Mouse (Mus musculus) B cell, adult 2 months (primary cell): ENCODE data around the gene Fbf1.

Experiments
- DNase-seq, 2 experiments: peaks; one replicate each; pipeline ENCODE4 v3.0.0; 2022

Gene Fbf1

DNA sequence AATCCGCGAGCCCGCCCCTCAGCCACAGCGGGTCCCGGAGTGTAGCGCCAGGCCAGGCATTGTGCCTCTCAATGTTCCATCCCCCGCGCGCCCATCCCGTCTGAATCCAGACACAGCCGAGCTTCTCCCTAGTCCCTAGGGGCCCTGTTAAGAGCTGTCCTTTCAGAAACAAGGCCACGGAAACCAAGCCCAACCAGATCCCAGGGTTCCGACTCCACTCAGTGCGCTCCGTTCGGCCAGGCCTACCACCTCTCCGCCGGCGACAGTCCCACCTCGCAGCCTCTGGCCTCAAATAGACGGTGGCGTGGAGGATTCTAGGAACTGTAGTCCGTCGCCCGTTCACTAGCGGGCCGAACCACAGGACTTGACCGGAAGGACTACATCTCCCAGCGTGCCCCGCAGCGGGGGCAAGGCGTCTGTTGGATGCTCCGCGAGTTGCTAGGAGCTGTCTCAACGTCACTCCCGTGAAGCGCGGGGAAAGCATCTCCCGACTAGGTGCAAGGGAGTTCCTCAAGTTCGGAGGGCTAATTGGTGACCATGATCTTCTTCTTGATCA, at the start of gene Fbf1:
Gene Fbf1, minus strand, starts transcription at position 283 of the 556 bp plus-strand sequence.
- peak; percentile 94 to 96 for DNase-seq

DNA sequence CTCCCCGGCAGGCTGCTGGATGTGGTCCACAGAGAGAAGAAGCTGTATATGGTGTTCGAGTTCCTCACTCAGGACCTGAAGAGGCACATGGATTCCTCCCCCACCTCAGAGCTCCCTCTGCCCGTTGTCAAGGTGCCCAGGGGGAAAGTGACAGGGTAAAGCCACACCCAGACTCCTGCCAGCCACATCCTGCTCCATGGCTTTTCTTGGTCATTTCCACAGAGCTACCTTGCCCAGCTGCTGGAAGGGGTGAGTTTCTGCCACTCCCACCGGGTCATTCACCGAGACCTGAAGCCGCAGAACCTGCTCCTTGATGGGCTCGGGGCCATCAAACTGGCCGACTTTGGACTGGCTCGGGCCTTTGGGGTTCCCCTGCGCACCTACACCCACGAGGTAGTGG, 48.6 kb upstream of the Fbf1 start:
- no peak for DNase-seq

DNA sequence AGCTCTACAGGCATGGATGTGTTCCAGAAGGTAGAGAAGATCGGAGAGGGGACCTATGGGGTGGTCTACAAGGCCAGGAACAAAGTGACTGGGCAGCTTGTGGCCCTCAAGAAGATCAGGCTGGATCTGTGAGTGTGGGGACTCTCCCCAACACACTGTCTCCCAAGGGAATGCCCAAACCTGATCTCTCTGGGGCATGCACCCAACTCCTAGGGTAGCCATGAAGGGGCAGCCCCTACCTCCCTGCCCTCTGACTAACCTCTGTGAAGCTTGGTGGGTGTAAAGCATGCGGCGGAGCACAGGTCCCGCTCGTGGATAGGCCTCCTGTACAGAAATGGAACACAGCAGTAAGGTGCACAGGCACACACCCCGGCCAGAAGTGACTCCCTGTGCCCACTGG, 48.0 kb upstream of the Fbf1 start:
- no peak for DNase-seq

DNA sequence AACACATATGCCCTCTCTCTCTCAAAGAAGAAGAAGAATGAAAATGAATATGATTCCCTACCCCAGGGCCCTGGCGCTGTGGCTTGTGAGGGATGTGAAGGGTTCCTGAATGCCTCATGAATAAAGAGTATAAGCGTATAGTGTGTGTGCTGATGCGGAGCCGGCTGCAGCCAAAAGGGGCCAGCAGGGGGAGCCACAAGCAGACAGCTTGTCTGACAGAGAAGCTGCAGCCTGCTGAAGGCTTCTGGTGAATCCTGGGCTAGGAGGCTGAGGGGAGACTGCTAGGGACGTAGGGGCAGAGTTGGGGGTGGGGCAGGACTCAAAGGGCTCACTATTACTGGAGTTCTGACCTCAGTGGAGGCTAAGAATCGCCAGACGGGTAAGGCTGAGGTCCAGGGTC, 47.2 kb upstream of the Fbf1 start:
- peak; percentile 50 to 60 for DNase-seq

- DNase-seq: no peak
Observed at GRCm38 (mm10) chr11:116213877-116214510, 46.0 kb upstream of the Fbf1 start.

GRCm38 (mm10) chr11:116212847-116213246, 44.9 kb upstream of the Fbf1 start:
- DNase-seq: no peak

DNA sequence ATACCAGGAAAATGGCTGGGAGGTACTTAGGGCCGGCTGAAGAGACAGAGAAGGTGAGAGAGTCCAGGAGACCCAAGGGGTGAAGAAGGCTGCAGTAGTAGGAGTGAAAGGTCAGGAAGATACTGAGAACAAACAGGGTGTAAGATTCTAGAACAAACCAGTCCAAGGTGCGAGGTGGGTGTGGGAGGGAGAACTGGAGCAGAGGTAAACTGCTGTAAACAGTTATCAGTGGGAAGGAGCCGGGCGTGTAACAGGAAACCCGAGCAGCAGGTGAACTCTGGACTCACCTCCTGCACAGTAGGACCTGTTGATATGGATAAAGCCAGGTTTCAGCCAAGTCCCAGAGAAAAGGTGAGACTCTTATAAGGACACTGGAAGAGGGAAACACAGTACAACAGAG, 42.7 kb upstream of the Fbf1 start:
- no peak for DNase-seq

DNA sequence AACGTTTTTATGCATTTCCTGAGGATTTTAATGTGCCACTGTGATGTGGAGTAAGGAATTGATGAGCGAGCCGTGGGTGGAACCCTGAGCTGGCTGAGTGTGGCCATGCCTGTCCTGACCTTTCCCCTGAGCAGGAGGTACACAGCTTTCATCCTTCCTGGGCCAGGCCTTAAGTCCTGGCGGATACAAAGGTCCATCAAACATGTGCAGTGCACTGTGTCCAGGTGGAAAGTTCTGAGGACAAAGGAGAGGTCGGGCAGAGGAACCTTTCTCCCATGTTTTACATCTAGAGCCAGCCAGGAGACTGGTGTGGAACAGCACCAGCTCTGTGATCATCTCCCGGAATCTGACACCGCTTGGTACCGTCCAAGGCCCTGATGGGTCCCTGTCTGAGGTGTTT, 41.3 kb upstream of the Fbf1 start:
- no peak for DNase-seq

DNA sequence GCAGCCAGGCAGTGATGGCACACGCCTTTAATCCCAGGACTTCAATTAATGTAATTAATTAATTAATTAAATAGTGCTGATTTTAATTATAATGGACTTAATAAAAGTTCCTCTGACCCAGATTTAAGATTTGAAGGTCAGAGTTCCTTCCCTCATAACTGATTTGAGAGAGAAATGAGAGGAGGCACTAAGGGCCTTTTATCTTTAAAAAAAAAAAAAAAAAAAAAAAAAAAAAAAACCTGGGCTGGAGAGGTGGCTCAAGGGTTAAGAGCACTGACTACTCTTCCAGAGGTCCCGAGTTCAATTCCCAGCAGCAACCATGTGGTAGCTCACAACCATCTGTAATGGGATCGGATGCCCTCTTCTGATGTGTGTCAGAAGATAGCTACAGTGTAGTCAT, 40.7 kb upstream of the Fbf1 start:
- DNase-seq: no peak

DNA sequence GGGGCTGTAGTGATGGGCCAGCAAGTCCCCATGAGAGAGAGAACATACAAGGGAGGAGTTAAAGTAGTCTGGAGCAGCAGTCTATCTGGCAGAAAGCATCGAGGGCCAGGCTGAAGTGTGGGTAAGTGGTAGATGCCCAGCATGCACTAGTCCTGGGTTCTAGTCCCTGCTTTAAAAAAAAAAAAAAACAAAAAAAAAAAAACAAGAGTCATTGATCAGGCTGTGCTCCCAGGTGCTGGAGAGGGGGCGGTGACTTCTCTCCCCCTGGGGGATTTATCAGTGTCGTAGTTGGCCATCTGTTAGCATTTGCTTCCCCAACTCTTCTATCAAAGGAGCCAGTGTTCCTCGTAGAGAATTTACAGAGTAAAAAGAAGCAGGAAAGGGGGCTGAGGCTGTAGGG, 38.7 kb upstream of the Fbf1 start:
- no peak for DNase-seq

- DNase-seq: no peak
Observed at GRCm38 (mm10) chr11:116203150-116203549, 35.2 kb upstream of the Fbf1 start.

- DNase-seq: no peak
Observed at GRCm38 (mm10) chr11:116201151-116201550, 33.2 kb upstream of the Fbf1 start.

- peak; percentile 89 to 93 for DNase-seq
Observed at GRCm38 (mm10) chr11:116198639-116199531, 30.9 kb upstream of the Fbf1 start, which contains the start of the genes Ten1 and Acox1. Ten1 (plus strand) TSS chr11:116198855. Acox1 (minus strand) TSS chr11:116199045.

GRCm38 (mm10) chr11:116198132-116198531, 30.2 kb upstream of the Fbf1 start:
- DNase-seq: no peak

- DNase-seq: no peak
Observed at GRCm38 (mm10) chr11:116197584-116197906, 29.6 kb upstream of the Fbf1 start.

DNA sequence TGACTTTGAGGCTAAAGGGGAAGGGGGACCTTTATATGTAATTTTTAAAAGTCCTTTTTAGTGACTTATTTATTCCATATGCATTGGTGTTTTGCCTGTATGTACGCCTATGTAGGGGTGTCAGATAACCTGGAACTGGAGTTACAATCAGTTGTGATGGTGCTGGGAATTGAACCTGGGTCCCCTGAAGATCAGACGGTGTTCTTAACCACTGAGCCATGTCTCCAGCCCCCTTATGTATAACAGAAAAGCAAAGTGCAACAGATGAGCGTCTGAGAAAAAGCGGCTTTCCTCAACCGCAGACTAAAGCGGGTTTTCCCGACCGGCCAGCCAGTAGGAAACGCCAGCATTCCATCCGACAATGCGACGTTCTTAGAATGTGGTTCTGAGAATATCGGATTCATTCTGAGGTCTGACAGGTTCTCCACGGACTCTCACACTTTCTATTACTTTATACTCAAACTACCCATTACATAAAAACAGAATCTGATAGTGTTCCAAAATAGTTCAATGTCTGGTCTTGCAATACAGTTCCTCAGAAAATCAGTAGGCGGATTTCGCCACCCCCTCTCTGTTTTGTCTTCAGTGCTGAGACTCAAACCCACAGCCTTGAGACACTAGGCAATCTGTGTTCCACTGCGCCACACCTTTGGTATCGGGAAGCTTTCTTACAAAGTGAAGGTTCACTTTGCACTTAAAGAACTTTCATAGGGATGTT, 29.1 kb upstream of the Fbf1 start:
- DNase-seq: no peak

GRCm38 (mm10) chr11:116196336-116196735, 28.4 kb upstream of the Fbf1 start:
- DNase-seq: no peak

DNA sequence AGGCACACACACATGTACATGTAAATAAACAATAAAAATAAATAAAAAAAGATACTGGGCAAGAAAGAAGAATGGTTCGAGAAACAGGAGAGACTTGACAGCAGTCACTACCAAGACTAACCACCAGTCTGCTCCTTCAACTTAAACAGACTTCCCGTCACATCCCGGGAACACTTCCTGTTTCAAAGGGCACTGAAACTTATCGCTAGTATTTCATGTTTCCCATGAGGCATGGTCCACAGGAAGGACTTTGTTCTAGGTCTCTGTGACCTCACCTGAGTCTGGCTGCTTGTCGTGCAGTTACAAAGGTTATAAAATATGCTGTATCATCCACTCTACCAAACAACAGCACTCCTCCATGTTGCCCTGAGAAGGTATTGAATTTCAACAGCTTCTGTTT, 27.3 kb upstream of the Fbf1 start:
- DNase-seq: no peak

GRCm38 (mm10) chr11:116194619-116195018, 26.7 kb upstream of the Fbf1 start:
- no peak for DNase-seq

DNA sequence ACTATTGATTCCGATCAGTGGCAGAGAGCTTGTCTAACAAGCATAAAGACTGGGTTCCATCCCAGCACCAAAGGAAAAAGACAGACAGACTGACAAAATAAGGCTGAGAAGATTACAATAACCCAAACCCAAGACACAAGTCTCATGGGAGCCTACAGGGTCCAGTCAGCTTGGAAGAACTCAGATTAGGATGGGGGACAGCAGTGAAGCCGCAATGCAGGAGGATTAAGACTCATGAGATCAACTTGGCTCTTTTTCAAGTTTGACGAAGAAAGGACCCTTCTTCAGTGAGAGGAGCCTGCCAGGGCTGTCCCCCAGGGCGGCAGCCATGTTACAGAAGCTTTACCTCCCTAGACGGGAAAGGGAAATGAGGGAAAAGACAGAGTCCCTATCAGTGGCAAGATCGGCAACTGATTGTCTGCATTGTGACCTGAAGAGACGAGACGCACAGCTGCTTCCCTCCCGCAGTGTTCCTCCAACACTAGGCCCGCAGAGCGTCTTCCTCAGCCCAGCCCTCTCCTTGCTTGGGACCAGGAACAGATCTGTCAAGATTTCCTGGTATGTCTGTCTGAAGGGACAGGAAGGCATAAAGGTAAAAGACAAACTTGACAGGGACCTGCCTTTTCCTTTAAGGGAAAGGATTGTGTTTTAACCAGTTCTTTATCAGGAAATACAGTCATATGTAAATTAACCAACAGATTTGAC, 19.4 kb upstream of the Fbf1 start:
- no peak for DNase-seq

DNA sequence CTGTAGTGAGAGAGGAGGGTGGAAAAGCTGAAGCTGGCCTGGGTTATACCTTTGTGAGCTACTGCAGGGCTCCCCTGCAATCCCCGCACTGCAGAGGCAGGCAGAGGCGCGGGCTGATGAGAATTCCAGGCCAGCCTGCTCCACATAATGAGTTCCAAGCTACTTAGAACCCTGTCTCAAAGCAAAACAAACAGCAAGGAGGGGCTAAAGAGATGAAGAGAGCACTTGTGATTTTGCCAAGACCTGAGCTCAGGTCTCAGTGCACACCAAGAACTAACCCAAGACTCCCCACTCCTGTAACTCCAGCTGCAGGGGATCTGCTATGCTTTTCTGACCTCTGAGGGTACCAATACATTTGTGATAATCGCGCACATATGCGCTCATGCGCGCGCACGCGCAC, 18.4 kb upstream of the Fbf1 start:
- DNase-seq: no peak

- no peak for DNase-seq
Observed at GRCm38 (mm10) chr11:116185836-116186235, 17.9 kb upstream of the Fbf1 start.
